Mouse (Mus musculus) intestine, postnatal 0 days (tissue): ENCODE data around the gene Rnf151. TPM values are rescaled to one million over a fixed set of nuclear protein-coding genes. Genes with fewer than 3 reads are reported as not detected.

Source experiments
- ATAC-seq: fragments of 200-750 bp; cut with Nextera tagmentation; 2 replicates; pipeline ENCODE4 v1.8.0; 2017; ENCODE audit warnings: mild to moderate bottlenecking, moderate TSS enrichment, moderate library complexity
- H3K27ac ChIP-seq: fragments of 300-500 bp; sonication (generic); 2 replicates; pipeline ENCODE4 v1.5.1; 2014; ENCODE audit warnings: mild to moderate bottlenecking, low read depth, low read length, moderate library complexity
- H3K27me3 ChIP-seq: fragments of 300-500 bp; sonication (generic); replicated peaks from 2 replicates; pipeline ENCODE4 v1.6.1; 2014; ENCODE audit warnings: low read length, mixed read lengths; ENCODE audit not compliant: control insufficient read depth, insufficient read depth
- H3K36me3 ChIP-seq: fragments of 300-500 bp; sonication (generic); 2 replicates; pipeline ENCODE4 v1.6.1; 2014; ENCODE audit warnings: mild to moderate bottlenecking, moderate library complexity; ENCODE audit not compliant: control insufficient read depth, insufficient read depth
- H3K4me1 ChIP-seq: fragments of 300-500 bp; sonication (generic); replicated peaks from 2 replicates; pipeline ENCODE4 v1.6.1; 2014; ENCODE audit warnings: antibody characterized with exemption, low read length, mixed read lengths; ENCODE audit not compliant: control insufficient read depth, insufficient read depth
- H3K4me2 ChIP-seq: fragments of 300-500 bp; sonication (generic); replicated peaks from 2 replicates; pipeline ENCODE4 v1.6.1; 2014; ENCODE audit warnings: low read depth, mild to moderate bottlenecking, moderate library complexity
- H3K4me3 ChIP-seq: fragments of 300-500 bp; sonication (generic); 2 replicates; pipeline ENCODE4 v1.5.1; 2014; ENCODE audit warnings: low read depth, low read length
- H3K9ac ChIP-seq: fragments of 300-500 bp; sonication (generic); 2 replicates; pipeline ENCODE4 v1.6.1; 2014; ENCODE audit warnings: mild to moderate bottlenecking, low read depth, low read length
- H3K9me3 ChIP-seq: fragments of 300-500 bp; sonication (generic); 2 replicates; pipeline ENCODE4 v1.6.1; 2016; ENCODE audit warnings: mixed run types; ENCODE audit not compliant: control insufficient read depth
- CTCF ChIP-seq: sonication (generic); IDR thresholded peaks from 2 replicates; pipeline ENCODE4 v1.5.1; 2016; ENCODE audit warnings: low read depth, mild to moderate bottlenecking, control low read depth, antibody characterized with exemption, moderate library complexity
- WGBS: fragments of 180-500 bp; shearing (Covaris S2); extraction: QIAGEN DNeasy Blood & Tissue Kit; methylation state at CpG from one replicate; pipeline ENCODE4 v1.1.7; 2014; 5-methylcytosine and 5-hydroxymethylcytosine counted together
- polyA plus RNA-seq: library from polyadenylated mRNA; unstranded; fragments of >200 nt; fragmentation: Nextera tagmentation; extraction: Ambion mirVana; gene quantifications from 2 replicates; pipeline ENCODE4 v1.2.1, GENCODE M21; 2015

Gene Rnf151
- polyA plus RNA-seq, 1 experiment from 2014 or later: not detected

DNA sequence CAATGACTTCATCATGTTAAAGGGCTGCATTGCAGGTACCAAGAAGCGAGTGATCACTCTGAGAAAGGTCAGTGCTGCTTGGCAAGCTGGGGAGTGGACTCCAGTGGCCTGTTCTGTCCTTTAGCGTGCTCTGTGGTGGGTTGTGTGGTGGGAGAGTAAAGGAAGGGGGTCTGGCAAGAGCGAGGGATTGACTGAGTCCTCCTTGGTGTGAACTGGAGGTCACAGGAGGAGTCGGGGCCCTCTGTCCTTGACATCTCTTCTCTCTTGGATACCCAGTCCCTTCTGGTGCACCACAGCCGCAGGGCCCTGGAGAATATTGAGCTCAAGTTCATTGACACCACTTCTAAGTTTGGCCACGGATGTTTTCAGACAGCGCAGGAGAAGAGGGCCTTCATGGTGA lies 17.6 kb upstream of the Rnf151 start:
- no peak for TF ChIP-seq CTCF
- H3K27me3 ChIP-seq: no peaks in the 10 kb centered on the region
- H3K27ac ChIP-seq: peak overlapping the region; percentile 52; the same call in 1 of the 2 replicates
- no peak overlapping the region for H3K4me3 ChIP-seq
- ATAC-seq: no peak
- WGBS: 94% methylated on average over 7 of the region's 7 CpGs
- H3K4me1 ChIP-seq: 0 out of 2 replicates have a peak, but pooled peaks cover 9% of the 10 kb centered on the region
- H3K9me3 ChIP-seq: no peaks in the 10 kb centered on the region
- H3K4me2 ChIP-seq: peak overlapping the region; percentile 83; the same call in 1 of the 2 replicates
- H3K9ac ChIP-seq: no peak overlapping the region
- peaks cover 7% of the 10 kb centered on the region; the same call in 1 of the 2 replicates for H3K36me3 ChIP-seq

DNA sequence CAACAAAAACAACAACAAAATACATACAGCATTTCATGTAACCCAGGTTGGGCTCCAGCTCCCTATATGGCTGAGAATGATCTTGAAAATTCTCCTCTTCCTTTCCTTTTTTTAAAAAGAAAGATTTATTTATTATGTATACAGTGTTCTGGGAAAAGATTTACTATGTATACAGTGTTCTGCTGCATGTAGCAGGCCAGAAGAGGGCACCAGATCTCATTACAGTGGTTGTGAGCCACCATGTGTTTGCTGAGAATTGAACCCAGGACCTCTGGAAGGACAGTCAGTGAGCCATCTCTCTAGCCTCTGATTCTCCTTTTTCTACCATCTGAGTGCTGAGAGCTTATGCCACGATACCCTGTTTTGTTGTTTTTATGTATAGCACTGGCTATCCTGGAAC lies 16.6 kb upstream of the Rnf151 start:
- Histone ChIP-seq H3K4me1 (0 out of 2 replicates have a peak, but pooled peaks cover 9% of the 10 kb centered on the region), H3K9me3 (no peaks in the 10 kb centered on the region), H3K27me3 (no peaks in the 10 kb centered on the region), H3K4me3 (no peak overlapping the region), H3K36me3 (no peaks in the 10 kb centered on the region), H3K4me2 (no peak overlapping the region), H3K27ac (no peak overlapping the region), H3K9ac (no peak overlapping the region)
- 88% methylated on average over 1 of the region's 1 CpGs for WGBS
- TF ChIP-seq CTCF: peak; percentile 40
- ATAC-seq: no peak

DNA sequence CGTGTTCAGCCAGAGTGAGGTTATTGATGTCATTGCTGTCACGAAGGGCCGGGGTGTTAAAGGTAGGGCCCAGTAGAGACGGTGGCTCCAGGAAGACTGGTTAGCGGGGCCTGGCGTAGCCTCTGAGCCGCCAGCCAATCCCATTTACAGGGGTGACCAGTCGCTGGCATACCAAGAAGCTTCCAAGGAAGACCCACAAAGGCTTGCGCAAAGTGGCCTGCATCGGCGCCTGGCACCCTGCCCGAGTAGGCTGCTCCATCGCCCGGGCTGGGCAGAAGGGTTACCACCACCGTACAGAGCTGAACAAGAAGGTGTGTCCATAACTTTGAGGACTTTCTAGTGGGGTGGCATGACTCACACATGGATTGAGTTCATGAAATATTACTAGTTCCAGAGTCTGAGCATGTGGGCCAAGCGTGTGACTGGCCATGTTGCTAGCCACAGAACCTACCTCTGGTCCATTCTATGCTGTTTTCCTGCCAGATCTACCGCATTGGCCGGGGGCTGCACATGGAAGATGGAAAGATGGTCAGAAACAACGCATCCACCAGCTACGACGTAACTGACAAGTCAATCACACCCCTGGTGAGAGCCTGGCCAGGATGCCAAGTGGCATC lies 15.7 kb upstream of the Rnf151 start:
- TF ChIP-seq CTCF: no peak
- Histone ChIP-seq H3K27ac (no peak overlapping the region), H3K9ac (no peak overlapping the region), H3K4me3 (no peak overlapping the region), H3K9me3 (no peaks in the 10 kb centered on the region), H3K4me1 (0 out of 2 replicates have a peak, but pooled peaks cover 7% of the 10 kb centered on the region), H3K36me3 (no peaks in the 10 kb centered on the region), H3K4me2 (no peak overlapping the region), H3K27me3 (no peaks in the 10 kb centered on the region)
- 90% methylated on average over 21 of the region's 21 CpGs for WGBS
- ATAC-seq: no peak

DNA sequence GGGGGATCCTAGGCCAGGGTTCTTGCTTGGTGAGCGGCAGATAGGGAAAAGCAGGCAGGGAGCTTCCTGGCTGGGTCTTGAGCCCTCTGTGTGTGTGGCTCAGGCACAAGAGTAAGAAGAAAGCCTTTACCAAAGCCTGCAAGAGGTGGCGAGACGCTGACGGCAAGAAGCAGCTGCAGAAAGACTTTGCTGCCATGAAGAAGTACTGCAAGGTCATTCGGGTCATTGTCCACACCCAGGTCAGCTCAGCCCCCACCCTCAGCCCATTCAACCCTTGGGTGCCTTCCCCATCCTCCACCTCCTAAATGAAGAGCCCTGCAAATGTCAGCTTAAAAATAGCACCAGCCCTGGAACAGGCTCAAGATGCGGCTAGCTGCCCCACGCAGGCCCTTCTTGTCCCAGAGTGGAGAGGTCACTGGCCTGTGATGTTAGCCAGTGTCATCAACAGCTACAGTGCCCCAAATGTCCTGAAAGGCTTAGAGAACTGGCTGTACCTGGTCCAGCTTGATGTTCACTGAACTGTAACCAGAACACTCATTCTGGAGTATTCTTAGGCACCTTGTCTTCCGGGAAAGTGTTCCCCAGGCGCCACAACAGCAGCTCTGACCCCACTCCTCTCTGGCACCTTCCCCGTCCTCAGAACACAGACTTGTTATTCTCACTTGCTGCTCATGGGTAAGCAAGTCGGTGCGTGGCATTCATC lies 14.5 kb upstream of the Rnf151 start:
- peaks cover 3% of the 10 kb centered on the region; the same call in 1 of the 2 replicates for H3K27me3 ChIP-seq
- 84% methylated on average over 12 of the region's 12 CpGs for WGBS
- H3K36me3 ChIP-seq: no peaks in the 10 kb centered on the region
- no peak overlapping the region for H3K4me2 ChIP-seq
- H3K27ac ChIP-seq: no peak overlapping the region
- no peak overlapping the region for H3K4me3 ChIP-seq
- no peak overlapping the region for H3K9ac ChIP-seq
- no peak for TF ChIP-seq CTCF
- 0 out of 2 replicates have a peak, but pooled peaks cover 1% of the 10 kb centered on the region for H3K4me1 ChIP-seq
- no peaks in the 10 kb centered on the region for H3K9me3 ChIP-seq
- no peak for ATAC-seq

DNA sequence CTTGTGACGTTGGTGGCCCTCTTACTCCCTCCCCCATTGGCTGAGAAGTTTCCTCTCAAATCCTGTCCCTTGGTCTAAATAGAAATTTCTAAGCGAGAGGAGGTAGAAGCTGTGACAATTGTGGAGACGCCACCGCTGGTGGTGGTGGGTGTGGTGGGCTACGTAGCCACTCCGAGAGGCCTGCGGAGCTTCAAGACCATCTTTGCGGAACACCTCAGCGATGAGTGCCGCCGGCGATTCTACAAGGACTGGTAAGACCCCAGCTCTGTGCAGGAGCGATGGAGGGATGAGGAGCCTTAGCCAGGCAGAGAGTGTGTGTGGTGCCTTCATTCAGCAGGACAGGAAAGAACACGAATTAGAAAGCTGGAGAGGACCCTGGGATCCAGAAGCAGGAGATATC lies 12.9 kb upstream of the Rnf151 start:
- H3K9ac ChIP-seq: no peak overlapping the region
- H3K9me3 ChIP-seq: no peaks in the 10 kb centered on the region
- no peak overlapping the region for H3K27ac ChIP-seq
- H3K4me1 ChIP-seq: no peaks in the 10 kb centered on the region
- no peaks in the 10 kb centered on the region for H3K36me3 ChIP-seq
- TF ChIP-seq CTCF: no peak
- H3K4me2 ChIP-seq: no peak overlapping the region
- H3K27me3 ChIP-seq: peaks cover 3% of the 10 kb centered on the region; the same call in 1 of the 2 replicates
- WGBS: 83% methylated on average over 14 of the region's 14 CpGs
- H3K4me3 ChIP-seq: no peak overlapping the region
- no peak for ATAC-seq

DNA sequence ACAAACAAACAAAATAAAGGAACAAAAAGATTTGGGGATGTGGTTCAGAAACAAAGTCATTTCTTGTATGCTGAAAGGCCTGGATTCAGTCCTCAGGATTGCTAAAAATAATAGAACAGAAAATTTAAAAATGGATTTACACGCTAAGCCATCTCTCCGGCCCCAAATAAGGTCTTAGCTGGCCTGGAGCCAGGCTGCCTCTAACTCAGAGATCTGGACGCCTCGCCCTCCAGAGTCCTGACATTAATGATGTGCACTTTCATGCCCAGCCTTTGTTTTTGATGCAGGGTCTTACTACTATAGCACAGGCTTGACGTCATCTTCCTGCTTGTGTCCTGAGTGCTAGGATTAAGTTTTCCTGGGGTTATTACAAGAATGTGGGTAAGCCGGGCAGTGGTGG lies 11.2 kb upstream of the Rnf151 start:
- Histone ChIP-seq H3K4me2 (no peak overlapping the region), H3K27me3 (peaks cover 3% of the 10 kb centered on the region; the same call in 1 of the 2 replicates), H3K9ac (no peak overlapping the region), H3K4me1 (no peaks in the 10 kb centered on the region), H3K9me3 (no peaks in the 10 kb centered on the region), H3K36me3 (no peaks in the 10 kb centered on the region), H3K4me3 (no peak overlapping the region), H3K27ac (no peak overlapping the region)
- TF ChIP-seq CTCF: no peak
- ATAC-seq: no peak
- WGBS: 69% methylated on average over 6 of the region's 6 CpGs
